Mouse (Mus musculus) spleen, adult 12 weeks (tissue): ENCODE results near the gene Slc16a13.
"Not testable (repeated sequence)": the region's sequence is repeated elsewhere in the genome, so short reads cannot be mapped to it uniquely, and the experiment has no call there.

Experiments
- DNase-seq: peaks from one replicate; pipeline ENCODE4 v3.0.0; 2022; ENCODE audit warnings: low spot score

The Slc16a13 gene

GRCm38 (mm10) chr11:70170291-70170690, 50.6 kb downstream of the Slc16a13 start:
- no peak for DNase-seq

GRCm38 (mm10) chr11:70169471-70169870, 51.4 kb downstream of the Slc16a13 start:
- not testable (repeated sequence) for DNase-seq

DNA sequence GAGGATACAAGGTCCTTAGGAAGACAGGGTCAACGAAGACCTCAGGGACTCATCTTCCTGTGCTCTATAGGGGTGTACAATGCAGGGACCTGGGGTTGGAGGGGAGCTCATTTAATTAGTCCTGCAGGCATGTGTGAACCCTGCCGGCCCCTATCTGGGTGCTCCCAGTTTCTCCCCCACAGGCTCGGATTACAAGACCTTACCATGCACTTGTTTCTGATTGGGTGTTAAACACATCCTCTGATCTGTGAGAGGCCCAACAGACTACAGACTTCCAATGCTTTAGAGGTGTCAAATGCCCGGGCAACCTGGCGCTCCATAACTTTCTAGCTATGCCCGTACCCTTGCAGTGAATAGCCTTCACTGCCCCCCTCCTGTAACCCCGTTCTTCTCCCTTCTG, 52.7 kb downstream of the Slc16a13 start:
- DNase-seq, result no peak
